Mouse (Mus musculus) kidney, postnatal 36 days (tissue): ENCODE data around the gene Amd1.

Experiments used
- DNase-seq, 2 experiments: peaks; one replicate each; pipeline ENCODE4 v3.0.0; 2021 to 2022; ENCODE audit warnings: mixed read lengths in 2 of 2

Gene Amd1

GRCm38 (mm10) chr10:40249625-40250024, 52.4 kb downstream of the Amd1 start:
- peak in 1 of 2 experiments; percentile 16 for DNase-seq

GRCm38 (mm10) chr10:40247166-40247716, 54.7 kb downstream of the Amd1 start:
- no peak for DNase-seq

GRCm38 (mm10) chr10:40246374-40247165, 55.4 kb downstream of the Amd1 start, which contains the start of gene Rpf2:
Gene Rpf2, minus strand, starts transcription at chr10:40247036.
- peak; percentile 86 to 91 for DNase-seq

- DNase-seq, result no peak
These were observed 64.2 kb downstream of the Amd1 start for GRCm38 (mm10) chr10:40237826-40238225.
